Mouse (Mus musculus): Measurements from ENCODE around the gene Slc22a3. TPM values are rescaled to one million over a fixed set of nuclear protein-coding genes. Genes with fewer than 3 reads are reported as not detected.
A peak's percentile ranks its signal among the peaks of the same experiment; 100 is the strongest.

The Slc22a3 gene
- polyA plus RNA-seq, 1 experiment from 2014 or later, result 0.68 TPM

DNA sequence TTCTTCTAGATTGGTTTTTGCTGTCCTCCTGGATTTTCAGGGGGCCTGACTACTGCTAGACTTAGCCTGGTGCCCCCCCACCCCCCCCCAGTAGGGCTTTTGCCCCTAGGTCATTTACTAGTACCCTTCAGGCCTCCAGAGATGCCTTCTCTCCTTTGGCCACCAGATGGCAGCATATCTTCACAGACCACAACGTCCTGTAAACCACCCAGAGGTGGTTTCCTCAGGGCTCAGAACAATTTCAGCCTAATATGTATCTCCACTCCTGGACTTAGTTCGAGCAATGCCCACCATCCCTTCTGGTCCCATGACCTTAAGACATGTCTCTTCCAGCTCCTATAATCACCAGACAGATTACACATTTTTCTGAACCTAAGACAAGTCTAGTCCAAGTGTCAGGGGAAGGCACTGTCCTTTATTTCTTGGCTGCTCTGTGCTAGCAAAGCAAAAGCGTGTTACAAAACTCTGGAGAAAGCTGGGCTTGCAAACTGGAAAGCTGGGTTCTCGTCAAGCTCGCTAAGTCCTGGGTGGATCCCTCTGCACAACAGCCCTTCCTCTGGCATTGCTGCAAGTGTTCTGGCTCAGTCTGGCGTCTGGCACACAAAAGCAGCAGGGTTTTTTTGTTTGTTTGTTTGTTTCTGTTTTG lies 91.1 kb downstream of the Slc22a3 start:
- Histone ChIP-seq H3K4me2 (ENCODE audit: low read length) (no peak overlapping the region), H3K27ac (0 out of 2 replicates have a peak overlapping the region, but pooled peaks have one; percentile 55), H3K4me3 (replicated peaks; ENCODE audit: low read depth, low read length) (no peak overlapping the region), H3K9me3 (replicated peaks; ENCODE audit: low read length) (no peaks in the 10 kb centered on the region), H3K36me3 (ENCODE audit: insufficient read depth, low read length) (no peaks in the 10 kb centered on the region), H3K27me3 (ENCODE audit: insufficient read depth, low read length) (no peaks in the 10 kb centered on the region), H3K9ac (ENCODE audit: low read depth, low read length) (no peak overlapping the region), H3K4me1 (replicated peaks; ENCODE audit: insufficient read depth, low read length) (0 out of 2 replicates have a peak, but pooled peaks cover 7% of the 10 kb centered on the region)
- ATAC-seq (replicated peaks; ENCODE audit: low FRiP score, low read depth) (peak; percentile 27), DNase-seq (ENCODE audit: low spot score) (peak; percentile 84)
- TF ChIP-seq CTCF (IDR thresholded peaks at IDR 0.05; ENCODE audit: low read depth), result peak; percentile 85
- WGBS, result 45% methylated on average over 6 of the region's 6 CpGs

DNA sequence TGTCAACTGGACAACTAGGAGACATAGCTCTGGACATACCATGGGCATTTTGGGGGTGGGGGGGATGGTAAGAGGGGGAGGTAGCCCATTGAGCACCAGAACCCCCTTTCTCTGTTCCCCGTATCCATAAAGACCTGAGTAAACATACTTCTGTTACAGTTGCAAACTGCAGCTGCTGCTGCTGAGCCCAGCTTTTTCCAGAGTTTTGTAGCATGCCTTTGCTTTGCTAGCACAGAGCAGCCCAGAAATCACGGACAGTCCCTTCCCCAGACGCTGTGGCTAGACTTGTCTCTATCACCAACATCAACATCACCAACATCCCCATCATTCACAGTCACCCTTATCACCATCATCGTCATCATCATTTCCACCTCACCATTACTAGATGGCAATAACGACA lies 91.8 kb downstream of the Slc22a3 start:
- 0 out of 2 replicates have a peak, but pooled peaks cover 7% of the 10 kb centered on the region for H3K4me1 ChIP-seq (replicated peaks; ENCODE audit: insufficient read depth, low read length)
- H3K27ac ChIP-seq, result peak overlapping the region; percentile 55
- H3K9me3 ChIP-seq (replicated peaks; ENCODE audit: low read length), result no peaks in the 10 kb centered on the region
- DNase-seq (ENCODE audit: low spot score), result peak; percentile 74
- no peak overlapping the region for H3K9ac ChIP-seq (ENCODE audit: low read depth, low read length)
- H3K36me3 ChIP-seq (ENCODE audit: insufficient read depth, low read length), result no peaks in the 10 kb centered on the region
- no peak overlapping the region for H3K4me3 ChIP-seq (replicated peaks; ENCODE audit: low read depth, low read length)
- WGBS, result 55% methylated on average over 5 of the region's 5 CpGs
- peak; percentile 25; the same call in 1 of the 2 replicates for ATAC-seq (replicated peaks; ENCODE audit: low FRiP score, low read depth)
- H3K27me3 ChIP-seq (ENCODE audit: insufficient read depth, low read length), result no peaks in the 10 kb centered on the region
- no peak for TF ChIP-seq CTCF (IDR thresholded peaks at IDR 0.05; ENCODE audit: low read depth)
- no peak overlapping the region for H3K4me2 ChIP-seq (ENCODE audit: low read length)

DNA sequence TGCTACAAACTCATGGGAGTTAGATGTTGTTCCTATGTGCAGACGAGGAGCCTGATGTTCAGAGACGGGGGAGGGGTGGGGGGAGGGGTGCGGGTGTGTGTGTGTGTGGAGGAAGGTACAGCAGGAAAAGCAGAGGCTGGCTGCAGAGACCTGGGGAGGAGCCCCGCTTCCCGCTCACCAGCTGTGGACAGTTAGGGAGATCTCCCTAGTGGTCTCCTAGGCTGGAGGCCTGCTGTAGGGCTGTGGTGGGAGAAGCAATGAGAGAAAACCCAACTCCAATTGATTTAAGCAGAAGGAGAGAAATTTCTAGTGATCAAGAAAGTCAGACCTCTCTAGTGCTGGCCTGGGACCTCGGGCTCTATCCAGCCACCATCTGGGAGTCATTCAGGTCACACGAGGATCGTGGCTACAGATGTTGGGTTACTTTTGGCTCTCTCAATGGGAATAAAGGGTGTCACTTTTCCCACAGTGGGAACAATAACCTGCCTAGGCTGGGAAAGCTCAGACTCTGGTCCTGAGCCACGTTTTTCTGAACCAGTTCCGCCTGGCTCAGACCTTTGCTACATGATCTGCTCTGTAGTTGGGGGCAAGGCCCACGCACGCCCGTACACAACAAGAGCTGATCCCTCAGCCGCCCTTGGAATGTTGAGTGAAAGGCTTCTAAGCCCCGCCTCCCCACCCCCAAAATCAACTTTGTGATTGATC lies 92.3 kb downstream of the Slc22a3 start:
- no peaks in the 10 kb centered on the region for H3K9me3 ChIP-seq (replicated peaks; ENCODE audit: low read length)
- ATAC-seq (replicated peaks; ENCODE audit: low FRiP score, low read depth), result peak; percentile 56
- peak overlapping the region; percentile 55 for H3K27ac ChIP-seq
- H3K4me3 ChIP-seq (replicated peaks; ENCODE audit: low read depth, low read length), result no peak overlapping the region
- 0 out of 2 replicates have a peak, but pooled peaks cover 7% of the 10 kb centered on the region for H3K4me1 ChIP-seq (replicated peaks; ENCODE audit: insufficient read depth, low read length)
- no peaks in the 10 kb centered on the region for H3K36me3 ChIP-seq (ENCODE audit: insufficient read depth, low read length)
- no peak for TF ChIP-seq CTCF (IDR thresholded peaks at IDR 0.05; ENCODE audit: low read depth)
- DNase-seq (ENCODE audit: low spot score), result peak; percentile 76
- no peak overlapping the region for H3K9ac ChIP-seq (ENCODE audit: low read depth, low read length)
- H3K27me3 ChIP-seq (ENCODE audit: insufficient read depth, low read length), result no peaks in the 10 kb centered on the region
- 29% methylated on average over 15 of the region's 15 CpGs for WGBS
- no peak overlapping the region for H3K4me2 ChIP-seq (ENCODE audit: low read length)

DNA sequence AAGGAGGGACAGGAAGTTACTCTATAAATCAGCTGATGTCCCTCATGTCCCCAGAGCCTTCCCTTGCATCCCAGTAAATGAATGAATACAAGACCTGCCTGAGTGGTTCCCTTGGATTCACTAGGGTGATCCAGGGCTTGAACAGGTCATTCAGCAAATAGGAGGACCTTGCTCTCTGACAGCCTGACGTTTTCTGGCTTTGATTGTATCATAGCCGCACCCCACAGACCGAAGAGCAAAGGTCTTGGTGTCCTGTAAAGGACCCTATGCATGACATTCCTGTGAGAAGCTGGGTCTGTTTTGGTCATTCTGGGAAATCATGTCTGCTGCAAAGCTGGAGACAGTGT lies 94.6 kb downstream of the Slc22a3 start:
- H3K9ac ChIP-seq (ENCODE audit: low read depth, low read length), result no peak overlapping the region
- TF ChIP-seq CTCF (IDR thresholded peaks at IDR 0.05; ENCODE audit: low read depth), result no peak
- no peaks in the 10 kb centered on the region for H3K27me3 ChIP-seq (ENCODE audit: insufficient read depth, low read length)
- no peak overlapping the region for H3K4me2 ChIP-seq (ENCODE audit: low read length)
- DNase-seq (ENCODE audit: low spot score) (no peak), ATAC-seq (replicated peaks; ENCODE audit: low FRiP score, low read depth) (no peak; the same call in 1 of the 2 replicates)
- H3K4me1 ChIP-seq (replicated peaks; ENCODE audit: insufficient read depth, low read length), result 0 out of 2 replicates have a peak, but pooled peaks cover 7% of the 10 kb centered on the region
- H3K27ac ChIP-seq, result no peak overlapping the region
- H3K4me3 ChIP-seq (replicated peaks; ENCODE audit: low read depth, low read length), result no peak overlapping the region
- H3K9me3 ChIP-seq (replicated peaks; ENCODE audit: low read length), result no peaks in the 10 kb centered on the region
- WGBS, result 44% methylated on average over 3 of the region's 3 CpGs
- no peaks in the 10 kb centered on the region for H3K36me3 ChIP-seq (ENCODE audit: insufficient read depth, low read length)

DNA sequence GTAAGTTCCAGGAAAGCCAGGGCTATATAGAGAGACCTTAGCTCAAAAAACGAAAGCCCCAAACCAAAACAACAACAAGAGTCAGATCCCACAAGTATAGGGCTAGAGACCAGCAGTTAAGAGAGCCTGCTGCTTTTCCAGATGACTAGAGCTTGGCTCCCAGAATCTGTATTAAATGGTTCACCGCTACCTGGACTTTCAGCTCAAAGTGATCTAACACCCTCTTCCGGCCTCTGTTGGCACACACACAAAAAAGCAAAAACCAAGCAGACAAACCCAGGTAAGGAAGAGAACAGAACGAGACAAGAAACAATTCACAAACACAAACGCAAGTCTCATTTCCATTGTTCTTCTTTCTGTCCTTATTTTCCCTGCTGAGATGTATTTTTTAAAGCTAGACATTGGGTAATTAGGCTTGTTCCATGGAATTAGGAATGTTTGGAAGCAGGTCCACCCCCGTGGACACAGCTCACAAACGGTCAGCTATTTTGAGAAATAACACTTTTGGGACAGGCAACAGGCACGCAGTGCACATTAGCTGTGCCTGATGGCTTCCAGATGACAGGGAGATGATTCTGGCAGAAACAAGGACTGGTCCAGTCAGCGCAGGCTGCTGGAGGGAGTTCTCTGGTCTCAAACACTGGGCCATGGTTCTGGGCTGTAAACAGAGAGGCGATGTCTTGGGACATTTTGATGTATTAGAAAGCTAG lies 95.2 kb downstream of the Slc22a3 start:
- DNase-seq (ENCODE audit: low spot score), result peak; percentile 84
- ATAC-seq (replicated peaks; ENCODE audit: low FRiP score, low read depth), result peak; percentile 49; the same call in 1 of the 2 replicates

DNA sequence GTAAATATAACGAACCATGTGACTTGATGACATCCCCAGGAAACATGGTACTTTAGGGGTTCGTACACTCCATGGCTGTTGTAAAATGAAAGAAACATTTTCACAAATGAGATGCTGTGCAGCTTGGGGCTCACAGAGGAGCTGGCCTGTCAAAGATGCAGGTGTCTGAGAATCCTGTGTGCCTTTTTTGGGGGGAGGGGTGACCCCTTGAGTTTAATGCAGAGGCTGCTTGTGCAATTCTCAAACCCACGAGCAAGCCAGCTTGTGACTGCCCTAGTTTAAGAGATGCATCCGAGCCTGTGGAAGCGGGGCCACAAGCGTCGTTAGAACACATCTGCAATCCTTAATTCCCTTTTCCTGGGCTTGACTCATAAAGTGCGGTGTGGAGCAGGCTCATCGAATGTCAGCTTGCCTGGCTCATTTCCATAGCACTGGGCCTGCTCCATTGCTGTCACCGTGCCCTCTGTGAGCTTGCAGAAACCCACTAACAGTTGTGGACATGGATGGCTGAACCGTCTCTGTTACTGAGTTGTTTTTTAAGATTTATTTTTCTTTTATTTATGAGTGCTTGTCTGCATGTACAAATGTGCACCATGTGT lies 98.1 kb downstream of the Slc22a3 start:
- TF ChIP-seq CTCF (IDR thresholded peaks at IDR 0.05; ENCODE audit: low read depth), result no peak

More for the DNA sequence above, 95.2 kb downstream of the Slc22a3 start:
- whole genome bisulfite sequencing, result 38% methylated on average over 10 of the region's 10 CpGs
- Histone ChIP-seq H3K4me3 (replicated peaks; ENCODE audit: low read depth, low read length) (no peak overlapping the region), H3K9me3 (replicated peaks; ENCODE audit: low read length) (no peaks in the 10 kb centered on the region), H3K27ac (peak overlapping the region; percentile 60; the same call in 1 of the 2 replicates), H3K4me2 (ENCODE audit: low read length) (no peak overlapping the region), H3K36me3 (ENCODE audit: insufficient read depth, low read length) (no peaks in the 10 kb centered on the region), H3K27me3 (ENCODE audit: insufficient read depth, low read length) (no peaks in the 10 kb centered on the region), H3K4me1 (replicated peaks; ENCODE audit: insufficient read depth, low read length) (0 out of 2 replicates have a peak, but pooled peaks cover 7% of the 10 kb centered on the region), H3K9ac (ENCODE audit: low read depth, low read length) (no peak overlapping the region)
- TF ChIP-seq CTCF (IDR thresholded peaks at IDR 0.05; ENCODE audit: low read depth), result peak; percentile 37; the same call in 1 of the 2 replicates

More for the DNA sequence above, 98.1 kb downstream of the Slc22a3 start:
- no peaks in the 10 kb centered on the region for H3K9me3 ChIP-seq (replicated peaks; ENCODE audit: low read length)
- H3K4me2 ChIP-seq (ENCODE audit: low read length), result no peak overlapping the region
- no peaks in the 10 kb centered on the region for H3K36me3 ChIP-seq (ENCODE audit: insufficient read depth, low read length)
- H3K4me3 ChIP-seq (replicated peaks; ENCODE audit: low read depth, low read length), result no peak overlapping the region
- DNase-seq (ENCODE audit: low spot score), result peak; percentile 33
- H3K27ac ChIP-seq, result no peak overlapping the region
- no peak for ATAC-seq (replicated peaks; ENCODE audit: low FRiP score, low read depth)
- no peaks in the 10 kb centered on the region for H3K4me1 ChIP-seq (replicated peaks; ENCODE audit: insufficient read depth, low read length)
- no peak overlapping the region for H3K9ac ChIP-seq (ENCODE audit: low read depth, low read length)
- H3K27me3 ChIP-seq (ENCODE audit: insufficient read depth, low read length), result no peaks in the 10 kb centered on the region
- WGBS, result 48% methylated on average over 11 of the region's 11 CpGs

All from kidney, postnatal 0 days (tissue).